Mouse (Mus musculus) CH12.LX (cell line): ENCODE results near the gene Tmem132c. TPM values are rescaled to one million over a fixed set of nuclear protein-coding genes. Genes with fewer than 3 reads are reported as not detected.

ENCODE experiments used
- DNase-seq: peaks from one replicate; pipeline ENCODE4 v3.0.0-alpha.2; 2013; ENCODE audit errors: extremely low read depth
- H3K27ac ChIP-seq: 2 replicates; pipeline ENCODE4 v1.5.1; 2012; ENCODE audit warnings: low read depth, mild to moderate bottlenecking, control low read depth, moderate library complexity; ENCODE audit not compliant: insufficient read depth
- H3K27me3 ChIP-seq: replicated peaks from 2 replicates; pipeline ENCODE3; 2012; ENCODE audit warnings: inconsistent platforms
- H3K36me3 ChIP-seq, 2 experiments: replicated peaks in 1 of 2; 2 replicates each; pipeline versions ENCODE3 to v1.6.1; 2012; ENCODE audit warnings: inconsistent platforms in 1 of 2, low read length in 1 of 2, mild to moderate bottlenecking in 1 of 2, mixed read lengths in 1 of 2, moderate library complexity in 1 of 2; ENCODE audit not compliant: control insufficient read depth in 1 of 2, insufficient read depth in 1 of 2
- H3K4me1 ChIP-seq, 2 experiments: 2 replicates each; pipeline ENCODE4 v1.6.1; 2012; ENCODE audit warnings: inconsistent platforms in 1 of 2, moderate library complexity in 1 of 2; ENCODE audit not compliant: insufficient read depth in 2 of 2, control insufficient read depth in 1 of 2
- H3K4me2 ChIP-seq: 2 replicates; pipeline ENCODE4 v1.6.1; 2012; ENCODE audit warnings: low read depth, mild to moderate bottlenecking, control low read depth; ENCODE audit not compliant: poor library complexity, insufficient read depth, severe bottlenecking
- H3K4me3 ChIP-seq, 3 experiments: fragments of 150-350 bp in 1 of 3; sonication (generic) in 1 of 3; replicated peaks in 1 of 3; 2 replicates each; pipeline versions ENCODE3 to v1.5.1; 2011 to 2012; ENCODE audit warnings: low read depth in 2 of 3, low read length in 2 of 3, mild to moderate bottlenecking in 2 of 3, moderate library complexity in 2 of 3, control low read depth in 1 of 3, improper control_type of control experiment in 1 of 3, inconsistent platforms in 1 of 3, mixed read lengths in 1 of 3; ENCODE audit not compliant: poor library complexity in 1 of 3
- H3K79me2 ChIP-seq: replicated peaks from 2 replicates; pipeline ENCODE4 v1.6.1; 2012; ENCODE audit warnings: mild to moderate bottlenecking, moderate library complexity; ENCODE audit not compliant: control insufficient read depth, poor library complexity, insufficient read depth, severe bottlenecking; ENCODE audit errors: extremely low read depth
- H3K9ac ChIP-seq: 2 replicates; pipeline ENCODE4 v1.6.1; 2012; ENCODE audit warnings: low read depth, mild to moderate bottlenecking, control low read depth, moderate library complexity; ENCODE audit not compliant: insufficient read depth
- H3K9me3 ChIP-seq: replicated peaks from 2 replicates; pipeline ENCODE3; 2012; ENCODE audit warnings: low read length, inconsistent platforms, mixed read lengths
- BHLHE40 ChIP-seq: IDR thresholded peaks from 2 replicates; pipeline ENCODE4 v1.6.1; 2011; ENCODE audit warnings: mild to moderate bottlenecking, low read depth, low read length, improper control_type of control experiment
- CHD1 ChIP-seq: IDR thresholded peaks from 2 replicates; pipeline ENCODE4 v1.6.1; 2012; ENCODE audit warnings: low read depth, low read length, improper control_type of control experiment, inconsistent platforms
- CHD2 ChIP-seq: IDR thresholded peaks from 2 replicates; pipeline ENCODE4 v1.6.1; 2011; ENCODE audit warnings: low read length, improper control_type of control experiment
- HCFC1 ChIP-seq: IDR thresholded peaks from 2 replicates; pipeline ENCODE4 v1.6.1; 2012; ENCODE audit warnings: low read depth, mild to moderate bottlenecking, inconsistent platforms, low read length, improper control_type of control experiment
- JUND ChIP-seq: conservative IDR thresholded peaks from 2 replicates; pipeline ENCODE4 v1.6.1; 2011; ENCODE audit warnings: low read depth, low read length, improper control_type of control experiment
- KAT2A ChIP-seq: IDR thresholded peaks from 2 replicates; pipeline ENCODE4 v1.6.1; 2012; ENCODE audit warnings: low read length, improper control_type of control experiment, inconsistent platforms; ENCODE audit not compliant: insufficient replicate concordance
- MAFK ChIP-seq: IDR thresholded peaks from 2 replicates; pipeline ENCODE4 v1.6.1; 2011; ENCODE audit warnings: low read length, improper control_type of control experiment; ENCODE audit not compliant: insufficient replicate concordance
- MAX ChIP-seq: IDR thresholded peaks from 2 replicates; pipeline ENCODE4 v1.6.1; 2011; ENCODE audit warnings: low read length, improper control_type of control experiment
- MAZ ChIP-seq: IDR thresholded peaks from 2 replicates; pipeline ENCODE4 v1.6.1; 2012; ENCODE audit warnings: low read depth, mild to moderate bottlenecking, inconsistent platforms, low read length, improper control_type of control experiment, moderate library complexity
- MEF2A ChIP-seq: IDR thresholded peaks from 2 replicates; pipeline ENCODE4 v1.6.1; 2014; ENCODE audit warnings: low read depth, mild to moderate bottlenecking, inconsistent platforms, low read length, improper control_type of control experiment, borderline replicate concordance
- MXI1 ChIP-seq: IDR thresholded peaks from 2 replicates; pipeline ENCODE4 v1.6.1; 2011; ENCODE audit warnings: mild to moderate bottlenecking, low read depth, low read length, improper control_type of control experiment
- POLR2A ChIP-seq: IDR thresholded peaks from 2 replicates; pipeline ENCODE4 v1.6.1; 2011; ENCODE audit warnings: low read depth, mild to moderate bottlenecking, improper control_type of control experiment, low read length
- SIN3A ChIP-seq: IDR thresholded peaks from 2 replicates; pipeline ENCODE4 v1.6.1; 2012; ENCODE audit warnings: low read length, improper control_type of control experiment, inconsistent platforms
- SMC3 ChIP-seq: IDR thresholded peaks from 2 replicates; pipeline ENCODE4 v1.6.1; 2011; ENCODE audit warnings: low read depth, low read length, improper control_type of control experiment
- TCF12 ChIP-seq: IDR thresholded peaks from 2 replicates; pipeline ENCODE4 v1.6.1; 2014; ENCODE audit warnings: low read depth, mild to moderate bottlenecking, inconsistent platforms, low read length, improper control_type of control experiment
- UBTF ChIP-seq: IDR thresholded peaks from 2 replicates; pipeline ENCODE4 v1.6.1; 2012; ENCODE audit warnings: low read depth, mild to moderate bottlenecking, inconsistent platforms, low read length, improper control_type of control experiment, moderate library complexity
- USF2 ChIP-seq: conservative IDR thresholded peaks from 2 replicates; pipeline ENCODE4 v1.6.1; 2011; ENCODE audit warnings: low read depth, low read length, improper control_type of control experiment
- ZNF384 ChIP-seq: IDR thresholded peaks from 2 replicates; pipeline ENCODE4 v1.6.1; 2012; ENCODE audit warnings: low read depth, low read length, improper control_type of control experiment, inconsistent platforms
- dilution Hi-C: fragments of 300-500 bp; cut with MboI; formaldehyde crosslinking; loops from 2 replicates; pipeline ENCODE4 v1.14.3; 2020; ENCODE audit warnings: low sequenced_read_pairs; ENCODE audit not compliant: extremely low pct_unique_long_range_greater_than_20kb, extremely low pct_ligation_motif_present
- in situ Hi-C: fragments of 300-500 bp; cut with MboI; formaldehyde crosslinking; loops from 3 replicates; pipeline ENCODE4 v1.14.3; 2019; ENCODE audit warnings: low sequenced_read_pairs, low pct_ligation_motif_present, low pct_unique_long_range_greater_than_20kb, mixed read lengths
- polyA plus RNA-seq: library from polyadenylated mRNA; unstranded; fragments of >175 nt; gene quantifications from 2 replicates; pipeline ENCODE4 v1.2.1, GENCODE M21; 2012; ENCODE audit warnings: low read depth; ENCODE audit not compliant: insufficient read length
- total RNA-seq, 2 experiments: library from RNA; depleted of rRNA; stranded (reverse); fragments of 300-350 nt in 1 of 2; fragments of >200 nt in 1 of 2; gene quantifications; 2 replicates each; pipeline ENCODE4 v1.2.3; 2012 to 2014

The Tmem132c gene
- total and polyA plus RNA-seq, 3 experiments = not detected

DNA sequence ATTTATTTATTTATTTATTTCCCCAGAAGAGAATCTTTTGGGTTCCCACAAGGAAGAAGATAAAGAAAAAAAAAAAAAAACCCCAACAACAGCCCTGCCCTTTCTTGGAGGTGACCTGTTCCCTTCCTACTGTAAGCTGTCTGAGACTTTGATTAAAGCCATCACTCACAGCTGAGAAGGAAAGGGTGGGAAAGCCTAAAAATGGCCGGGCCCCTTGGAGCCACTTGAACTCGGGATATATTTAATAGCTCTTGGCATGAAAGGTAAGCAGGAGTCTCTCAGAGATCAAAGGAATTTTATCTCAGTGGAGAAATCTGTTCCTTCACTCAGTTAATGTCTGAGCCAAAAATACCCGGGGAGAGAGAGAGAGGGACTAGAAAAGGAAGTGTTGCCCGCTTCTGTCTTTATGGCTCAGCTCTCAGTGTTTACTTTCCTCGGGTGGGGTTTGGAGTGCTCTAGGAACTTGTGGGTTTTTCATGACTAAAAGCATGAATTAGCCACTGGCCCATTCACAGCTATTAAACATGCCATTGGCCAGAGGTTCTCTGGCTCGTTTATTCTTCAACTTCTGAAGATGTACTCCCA is 41.0 kb downstream of the Tmem132c start:
- Histone ChIP-seq H3K4me2 (no peak overlapping the region), H3K36me3 (no peaks in the 10 kb centered on the region), H3K4me3 (no peak overlapping the region), H3K4me1 (no peaks in the 10 kb centered on the region), H3K27me3 (no peaks in the 10 kb centered on the region), H3K27ac (no peak overlapping the region), H3K9ac (no peak overlapping the region), H3K9me3 (peaks cover 73% of the 10 kb centered on the region), H3K79me2 (no peaks in the 10 kb centered on the region)
- TF ChIP-seq UBTF = no peak
- in situ Hi-C loops = no loop called here
- dilution Hi-C loops = no loop called here
- DNase-seq = no peak

DNA sequence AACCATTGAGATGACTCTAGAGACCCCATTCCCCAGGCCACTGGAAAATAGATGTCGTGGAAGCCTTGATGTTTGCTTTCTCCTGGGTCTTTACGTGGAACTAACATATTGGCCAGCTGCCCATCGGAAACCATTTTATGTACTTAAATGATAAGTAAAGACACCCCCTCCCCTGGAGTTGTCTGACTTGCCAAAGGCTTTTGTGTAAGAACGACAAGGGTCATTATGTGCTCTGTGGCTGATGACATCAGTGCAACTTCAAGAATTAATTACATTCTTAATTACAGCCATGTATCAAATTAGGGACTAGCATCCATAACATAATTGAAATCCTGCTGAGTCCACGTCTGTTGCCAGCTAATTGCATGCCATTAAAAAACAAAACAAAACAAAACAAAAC is 45.3 kb downstream of the Tmem132c start:
- DNase-seq = no peak
- dilution Hi-C loops (no loop called here), in situ Hi-C loops (no loop called here)
- Histone ChIP-seq H3K9ac (no peak overlapping the region), H3K4me1 (no peaks in the 10 kb centered on the region), H3K79me2 (no peaks in the 10 kb centered on the region), H3K4me3 (no peak overlapping the region), H3K27ac (no peak overlapping the region), H3K27me3 (no peaks in the 10 kb centered on the region), H3K36me3 (no peaks in the 10 kb centered on the region), H3K4me2 (no peak overlapping the region)
- TF ChIP-seq CHD2 (no peak), MXI1 (no peak), KAT2A (no peak), UBTF (no peak), MAX (no peak), USF2 (no peak), MEF2A (no peak), JUND (no peak), MAFK (no peak), BHLHE40 (no peak), SMC3 (no peak), CHD1 (no peak), MAZ (no peak), POLR2A (no peak), TCF12 (no peak), ZNF384 (no peak), SIN3A (no peak), HCFC1 (no peak)
- TF ChIP-seq, all 38 proteins: peak for 0
- peaks cover 75% of the 10 kb centered on the region for H3K9me3 ChIP-seq
